Mouse (Mus musculus): ENCODE results near the gene Lair1. TPM values are rescaled to one million over a fixed set of nuclear protein-coding genes. Genes with fewer than 3 reads are reported as not detected.

Lair1 gene
- total RNA-seq, 1 experiment = 0.18 TPM

GRCm38 (mm10) chr7:4098301-4098700 lies 35.3 kb upstream of the Lair1 start:
- Histone ChIP-seq H3K4me1 (ENCODE audit: control insufficient read depth in 2 of 2, insufficient read depth in 2 of 2, low read length in 2 of 2, poor library complexity in 1 of 2) (no peaks in the 10 kb centered on the region), H3K4me3 (ENCODE audit: insufficient read depth in 1 of 2, low read depth in 1 of 2, low read length in 2 of 2, poor library complexity in 1 of 2, severe bottlenecking in 1 of 2) (no peak overlapping the region), H3K9me3 (ENCODE audit: control insufficient read depth, insufficient read depth, low read depth, low read length) (no peaks in the 10 kb centered on the region), H3K36me3 (ENCODE audit: control insufficient read depth, insufficient read depth, low read length, poor library complexity, severe bottlenecking) (no peaks in the 10 kb centered on the region), H3K9ac (ENCODE audit: insufficient read depth, low read depth, low read length, poor library complexity, severe bottlenecking) (no peak overlapping the region), H3K27ac (ENCODE audit: insufficient read depth, low read depth, low read length, poor library complexity, severe bottlenecking) (no peak overlapping the region)
- TF ChIP-seq CHD2 (IDR thresholded peaks at IDR 0.05; ENCODE audit: low read depth, low read length) = no peak
- TF ChIP-seq HCFC1 (IDR thresholded peaks at IDR 0.05; ENCODE audit: borderline replicate concordance, insufficient read depth, low read length) = no peak
- no peak for TF ChIP-seq MAFK (IDR thresholded peaks at IDR 0.05; ENCODE audit: insufficient read depth, low read depth, low read length)
- no peak for TF ChIP-seq ZC3H11A (IDR thresholded peaks at IDR 0.05; ENCODE audit: borderline replicate concordance, low read depth, low read length)
- no peak for TF ChIP-seq ZNF384 (IDR thresholded peaks at IDR 0.05; ENCODE audit: low read depth, low read length)
- in situ Hi-C loops (cut with MboI; ENCODE audit: low sequenced_read_pairs in 2 of 2, unreplicated experiment in 2 of 2) = no loop called here
- DNase-seq (ENCODE audit: low read depth, low spot score) = no peak

- Histone ChIP-seq H3K9ac (ENCODE audit: insufficient read depth, low read depth, low read length, poor library complexity, severe bottlenecking) (no peak overlapping the region), H3K4me3 (ENCODE audit: insufficient read depth in 1 of 2, low read depth in 1 of 2, low read length in 2 of 2, poor library complexity in 1 of 2, severe bottlenecking in 1 of 2) (no peak overlapping the region), H3K27ac (ENCODE audit: insufficient read depth, low read depth, low read length, poor library complexity, severe bottlenecking) (no peak overlapping the region), H3K9me3 (ENCODE audit: control insufficient read depth, insufficient read depth, low read depth, low read length) (no peaks in the 10 kb centered on the region), H3K4me1 (ENCODE audit: control insufficient read depth in 2 of 2, insufficient read depth in 2 of 2, low read length in 2 of 2, poor library complexity in 1 of 2) (no peaks in the 10 kb centered on the region), H3K36me3 (ENCODE audit: control insufficient read depth, insufficient read depth, low read length, poor library complexity, severe bottlenecking) (no peaks in the 10 kb centered on the region)
- no peak for TF ChIP-seq ZNF384 (IDR thresholded peaks at IDR 0.05; ENCODE audit: low read depth, low read length)
- TF ChIP-seq ZC3H11A (IDR thresholded peaks at IDR 0.05; ENCODE audit: borderline replicate concordance, low read depth, low read length) = no peak
- TF ChIP-seq CHD2 (IDR thresholded peaks at IDR 0.05; ENCODE audit: low read depth, low read length) = no peak
- no peak for TF ChIP-seq MAFK (IDR thresholded peaks at IDR 0.05; ENCODE audit: insufficient read depth, low read depth, low read length)
- TF ChIP-seq HCFC1 (IDR thresholded peaks at IDR 0.05; ENCODE audit: borderline replicate concordance, insufficient read depth, low read length) = no peak
- in situ Hi-C loops (cut with MboI; ENCODE audit: low sequenced_read_pairs in 2 of 2, unreplicated experiment in 2 of 2) = no loop called here
- no peak for DNase-seq (ENCODE audit: low read depth, low spot score)
These were observed 28.2 kb upstream of the Lair1 start for GRCm38 (mm10) chr7:4091170-4091569.

- no peaks in the 10 kb centered on the region for H3K36me3 ChIP-seq (ENCODE audit: control insufficient read depth, insufficient read depth, low read length, poor library complexity, severe bottlenecking)
- in situ Hi-C loops (cut with MboI; ENCODE audit: low sequenced_read_pairs in 2 of 2, unreplicated experiment in 2 of 2) = no loop called here
- no peaks in the 10 kb centered on the region for H3K9me3 ChIP-seq (ENCODE audit: control insufficient read depth, insufficient read depth, low read depth, low read length)
- no peak for DNase-seq (ENCODE audit: low read depth, low spot score)
- H3K27ac ChIP-seq (ENCODE audit: insufficient read depth, low read depth, low read length, poor library complexity, severe bottlenecking) = no peak overlapping the region
- TF ChIP-seq ZC3H11A (IDR thresholded peaks at IDR 0.05; ENCODE audit: borderline replicate concordance, low read depth, low read length) (no peak), CHD2 (IDR thresholded peaks at IDR 0.05; ENCODE audit: low read depth, low read length) (no peak), ZNF384 (IDR thresholded peaks at IDR 0.05; ENCODE audit: low read depth, low read length) (no peak), HCFC1 (IDR thresholded peaks at IDR 0.05; ENCODE audit: borderline replicate concordance, insufficient read depth, low read length) (no peak), MAFK (IDR thresholded peaks at IDR 0.05; ENCODE audit: insufficient read depth, low read depth, low read length) (no peak)
- no peak overlapping the region for H3K4me3 ChIP-seq (ENCODE audit: insufficient read depth in 1 of 2, low read depth in 1 of 2, low read length in 2 of 2, poor library complexity in 1 of 2, severe bottlenecking in 1 of 2)
- no peaks in the 10 kb centered on the region for H3K4me1 ChIP-seq (ENCODE audit: control insufficient read depth in 2 of 2, insufficient read depth in 2 of 2, low read length in 2 of 2, poor library complexity in 1 of 2)
- no peak overlapping the region for H3K9ac ChIP-seq (ENCODE audit: insufficient read depth, low read depth, low read length, poor library complexity, severe bottlenecking)
These were observed 25.7 kb upstream of the Lair1 start for GRCm38 (mm10) chr7:4088679-4089078.

- DNase-seq (ENCODE audit: low read depth, low spot score) = no peak
- in situ Hi-C loops (cut with MboI; ENCODE audit: low sequenced_read_pairs in 2 of 2, unreplicated experiment in 2 of 2) = no loop called here
- Histone ChIP-seq H3K36me3 (ENCODE audit: control insufficient read depth, insufficient read depth, low read length, poor library complexity, severe bottlenecking) (no peaks in the 10 kb centered on the region), H3K9ac (ENCODE audit: insufficient read depth, low read depth, low read length, poor library complexity, severe bottlenecking) (no peak overlapping the region), H3K9me3 (ENCODE audit: control insufficient read depth, insufficient read depth, low read depth, low read length) (no peaks in the 10 kb centered on the region), H3K4me1 (ENCODE audit: control insufficient read depth in 2 of 2, insufficient read depth in 2 of 2, low read length in 2 of 2, poor library complexity in 1 of 2) (no peaks in the 10 kb centered on the region), H3K4me3 (ENCODE audit: insufficient read depth in 1 of 2, low read depth in 1 of 2, low read length in 2 of 2, poor library complexity in 1 of 2, severe bottlenecking in 1 of 2) (no peak overlapping the region), H3K27ac (ENCODE audit: insufficient read depth, low read depth, low read length, poor library complexity, severe bottlenecking) (no peak overlapping the region)
- no peak for TF ChIP-seq ZC3H11A (IDR thresholded peaks at IDR 0.05; ENCODE audit: borderline replicate concordance, low read depth, low read length)
- no peak for TF ChIP-seq ZNF384 (IDR thresholded peaks at IDR 0.05; ENCODE audit: low read depth, low read length)
- TF ChIP-seq MAFK (IDR thresholded peaks at IDR 0.05; ENCODE audit: insufficient read depth, low read depth, low read length) = no peak
- TF ChIP-seq HCFC1 (IDR thresholded peaks at IDR 0.05; ENCODE audit: borderline replicate concordance, insufficient read depth, low read length) = no peak
- no peak for TF ChIP-seq CHD2 (IDR thresholded peaks at IDR 0.05; ENCODE audit: low read depth, low read length)
These were observed 25.0 kb upstream of the Lair1 start for GRCm38 (mm10) chr7:4087896-4088480.
